ENCODE assay signal across 16 mouse cellular contexts in the genomic region with DNA sequence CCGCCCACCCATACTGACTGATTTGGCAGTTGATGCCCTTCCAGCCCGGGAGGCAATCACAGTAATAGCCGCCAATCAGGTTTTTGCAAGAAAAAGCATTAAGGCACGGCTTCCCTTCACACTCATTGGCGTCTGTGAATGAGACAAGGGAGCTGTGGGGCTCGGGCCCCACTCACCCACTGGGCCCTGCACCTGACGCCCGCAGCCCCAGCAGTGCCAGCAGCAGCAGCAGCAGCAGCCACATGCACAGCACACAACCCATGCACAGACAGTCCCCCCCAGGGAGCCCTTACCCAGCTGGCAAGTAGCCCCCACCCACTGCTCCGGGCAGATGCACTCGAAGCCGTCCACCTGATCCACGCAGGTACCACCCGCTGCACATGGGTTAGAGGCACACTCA. TPM values are rescaled to one million over a fixed set of nuclear protein-coding genes. Genes with fewer than 3 reads are reported as not detected.
"Had no signal": no experiment of that assay in that cellular context is flagged by ENCODE, and none has a peak within 500 bp of the region (broad histone marks: within the 10 kb centered on the region; RNA-seq: fewer than 3 reads in every experiment).

No protein-coding gene starts in this region.

- H3K27ac ChIP-seq: layer of hippocampus, adult 2 months; limb, embryonic 12.5 days; liver, embryonic 13.5 days; macrophage; stomach, postnatal 0 days had no signal

- DNase-seq: kidney, postnatal 10 days; kidney, postnatal 4 days; liver; liver, embryonic 13.5 days; liver, postnatal 0 days; lung, postnatal 14 days; thymus, postnatal 4 days had no signal

- H3K4me3 ChIP-seq: layer of hippocampus, adult 2 months; limb, embryonic 12.5 days; liver, embryonic 13.5 days; lung, embryonic 15.5 days had no signal

- H3K9me3 ChIP-seq: limb, embryonic 12.5 days; liver, embryonic 13.5 days; lung, embryonic 15.5 days; megakaryocyte, embryonic 14.5 days had no signal

- H3K9ac ChIP-seq: limb, embryonic 12.5 days; liver, embryonic 13.5 days; liver, postnatal 0 days; lung, embryonic 15.5 days had no signal

- H3K4me2 ChIP-seq: limb, embryonic 12.5 days; liver, embryonic 13.5 days; lung, embryonic 15.5 days; midbrain, embryonic 11.5 days had no signal

- H3K36me3 ChIP-seq: limb, embryonic 12.5 days; liver, embryonic 13.5 days had no signal

- H3K4me1 ChIP-seq: lung, embryonic 15.5 days had no signal

- H3K27me3 ChIP-seq: liver, embryonic 13.5 days; lung, embryonic 15.5 days had no signal

- ATAC-seq: liver, postnatal 0 days had no signal

RNA-seq across cellular contexts. Expression of a gene that starts 47.6 kb away (rescaled TPM):
- total RNA-seq: layer of hippocampus, adult 2 months; layer of hippocampus, postnatal 10 days; left cerebral cortex, postnatal 36 days had no signal
- polyA plus RNA-seq: limb, embryonic 12.5 days; midbrain, embryonic 11.5 days had no signal
